Mouse (Mus musculus): ENCODE measurements at regions not wholly inside any gene's neighbourhood (a gene's known extent, or its start where the extent isn't known, plus 50 kb on each side); places are given as distances from the start of the nearest gene placed in this dataset. TPM values are rescaled to one million over a fixed set of nuclear protein-coding genes. Genes with fewer than 3 reads are reported as not detected.

Small RNA genes lying in the stretch of these regions (microRNA-seq; reads per million reads assigned to microRNA genes)
- not detected for gene Gm24063

All from hindbrain, embryonic 13.5 days (tissue).